Mouse (Mus musculus) left cerebral cortex, adult 11 months (tissue): Measurements from ENCODE around the gene Fabp2.

ENCODE experiments used
- DNase-seq: peaks from one replicate; pipeline ENCODE4 v3.0.0; 2022; ENCODE audit warnings: low spot score

Gene Fabp2

DNA sequence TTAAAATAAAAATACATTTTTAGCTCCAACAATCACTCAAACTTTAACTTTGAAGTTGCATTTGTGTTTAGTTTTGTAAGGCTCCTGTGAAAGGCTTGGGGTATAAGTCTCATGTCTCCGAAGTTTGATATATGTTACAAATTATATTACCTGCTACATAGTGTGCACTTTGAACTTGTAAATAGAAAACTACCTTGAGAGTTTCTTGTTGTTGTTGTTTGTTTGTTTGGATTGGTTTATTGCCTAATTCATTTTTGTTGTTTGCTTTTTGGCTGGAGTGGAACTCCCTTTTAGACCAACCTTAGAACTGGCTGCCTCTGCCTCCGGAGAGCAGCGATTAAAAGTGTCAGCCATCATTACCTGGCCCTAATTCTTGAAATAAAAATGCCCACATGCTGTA lies at the start of gene Fabp2:
Gene Fabp2, plus strand, starts transcription at position 301 of the 400 bp plus-strand sequence.
- no peak for DNase-seq

DNA sequence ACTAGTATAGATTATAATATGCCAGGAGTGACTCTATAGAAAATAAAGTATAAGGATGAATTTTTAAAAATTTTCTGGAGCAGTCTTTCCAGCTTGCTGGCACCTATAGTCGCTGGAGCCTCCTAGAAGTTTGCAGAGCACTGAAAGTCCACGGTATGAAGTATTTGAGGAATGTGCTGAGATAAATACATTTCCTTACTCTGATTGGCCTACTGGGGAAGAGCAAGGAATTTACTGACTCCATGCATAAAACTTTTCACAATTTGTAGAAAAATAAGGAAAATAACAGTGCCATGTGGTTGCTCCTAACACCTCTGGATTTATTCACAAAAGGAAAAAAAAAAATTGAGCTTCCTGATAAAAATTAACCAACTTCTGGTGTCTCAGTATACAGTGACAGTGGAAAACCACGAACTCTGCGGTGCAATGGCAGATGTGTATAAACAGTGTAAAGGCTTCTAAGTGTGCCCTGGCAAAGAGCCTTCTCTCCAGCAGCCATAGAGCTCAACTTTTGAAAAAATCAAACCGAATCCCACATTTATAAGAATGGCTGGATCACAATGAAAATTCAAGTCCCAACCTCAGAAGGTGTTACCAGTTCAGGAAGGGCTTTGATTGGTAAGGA lies 46.4 kb upstream of the Fabp2 start:
- no peak for DNase-seq

- no peak for DNase-seq
Observed at GRCm38 (mm10) chr3:122855149-122855548, 39.7 kb upstream of the Fabp2 start.

DNA sequence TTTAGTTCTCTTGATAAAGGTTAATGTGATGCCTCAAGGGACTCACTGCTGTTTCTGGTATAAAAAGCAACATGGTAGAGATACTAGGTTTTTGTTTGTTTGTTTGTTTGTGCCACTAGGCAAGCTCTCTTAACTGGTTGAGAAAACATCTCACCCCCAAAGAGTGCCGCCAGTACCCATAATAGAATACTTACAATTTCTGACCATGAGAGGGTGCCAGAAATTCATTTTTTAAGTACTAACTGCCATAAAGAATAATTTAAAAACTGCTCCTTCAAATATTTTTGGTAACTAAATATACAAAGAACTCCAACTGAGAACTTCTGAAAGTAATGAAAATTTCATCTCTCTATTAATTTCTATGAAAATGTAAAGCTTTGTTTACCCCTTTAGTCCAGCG lies 35.0 kb upstream of the Fabp2 start:
- no peak for DNase-seq

DNA sequence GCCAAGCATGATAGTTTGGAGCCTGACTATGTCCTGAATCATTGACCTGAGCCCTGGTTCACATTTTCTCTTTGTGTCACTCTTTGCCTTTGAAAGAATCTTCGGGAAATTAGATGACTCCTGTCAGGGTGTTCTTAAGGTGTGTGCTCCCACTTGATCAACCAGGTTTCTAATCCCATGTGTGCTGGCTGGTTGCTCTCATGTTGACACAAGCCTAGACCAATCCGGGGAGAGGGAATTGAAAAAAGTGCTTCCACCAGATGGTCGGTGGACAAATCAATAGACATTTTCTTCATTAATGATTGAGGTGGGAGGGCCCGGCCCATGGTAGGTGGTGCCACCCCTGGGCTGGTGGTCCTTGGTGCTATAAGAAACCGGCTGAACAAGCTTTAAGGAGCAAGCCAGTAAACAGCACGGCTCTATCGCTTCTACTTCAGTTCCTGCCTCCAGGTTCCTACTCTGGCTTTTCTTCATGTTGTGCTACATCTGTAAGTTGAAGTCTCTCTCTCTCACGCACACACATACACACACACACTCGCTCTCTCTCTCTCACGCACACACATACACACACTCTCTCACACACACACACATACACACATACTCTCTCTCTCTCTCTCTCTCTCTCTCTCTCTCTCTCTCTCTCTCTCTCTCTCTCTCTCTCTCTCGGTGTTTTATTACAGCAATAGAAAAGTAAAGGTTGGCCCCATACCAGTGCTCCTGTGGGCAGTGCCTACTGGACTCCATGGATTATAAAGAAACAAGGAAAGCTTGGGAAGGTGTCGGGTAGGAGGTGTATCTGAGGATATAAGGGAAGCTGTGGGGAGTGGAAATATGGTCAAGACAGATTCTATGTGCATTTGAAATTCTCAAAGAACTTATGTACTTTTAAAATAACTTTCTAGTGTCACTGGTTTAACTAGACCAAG lies 34.0 kb upstream of the Fabp2 start:
- DNase-seq, result no peak

- DNase-seq, result no peak
Observed at GRCm38 (mm10) chr3:122865092-122865491, 29.8 kb upstream of the Fabp2 start.

- DNase-seq, result no peak
Observed at GRCm38 (mm10) chr3:122868270-122868669, 26.6 kb upstream of the Fabp2 start.

GRCm38 (mm10) chr3:122871596-122871995 lies 23.3 kb upstream of the Fabp2 start:
- DNase-seq, result no peak

DNA sequence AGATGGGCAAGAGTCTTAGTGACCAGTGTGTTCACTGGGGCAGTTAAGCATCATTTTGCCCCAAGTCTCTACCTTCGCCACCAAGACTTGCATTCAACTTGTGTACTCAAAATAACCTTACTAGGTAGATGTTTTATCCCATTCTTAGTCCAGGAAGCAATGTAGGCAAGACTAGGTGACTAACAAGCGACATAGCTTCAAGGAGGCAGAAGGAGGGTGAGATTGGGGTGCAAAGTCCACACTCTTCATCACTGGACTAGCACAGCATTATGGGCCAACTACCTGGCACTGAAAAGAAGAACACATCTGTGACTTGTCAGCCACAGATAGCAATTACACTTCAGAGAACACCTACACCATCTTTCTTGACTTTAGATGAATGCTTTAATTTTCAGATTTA lies 18.0 kb upstream of the Fabp2 start:
- DNase-seq, result no peak

DNA sequence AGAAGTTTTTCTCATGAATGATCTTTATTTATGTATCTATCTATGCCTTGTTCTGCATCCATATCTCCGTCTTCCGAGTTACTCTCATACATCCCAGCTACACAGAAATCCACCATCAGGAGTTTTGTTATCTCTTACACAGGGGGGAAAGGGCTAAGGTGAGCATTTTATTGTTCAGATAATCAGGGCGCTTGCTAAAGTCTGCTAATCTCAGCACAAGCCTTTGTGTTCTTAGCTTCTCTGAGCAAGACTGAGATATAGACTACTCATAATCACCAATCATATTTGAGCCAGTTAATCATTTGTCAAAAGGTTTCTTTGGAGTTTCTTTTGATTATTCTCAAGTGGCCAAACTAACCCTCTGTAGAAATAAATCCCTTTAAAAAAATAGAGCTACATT lies 17.3 kb upstream of the Fabp2 start:
- DNase-seq, result no peak

DNA sequence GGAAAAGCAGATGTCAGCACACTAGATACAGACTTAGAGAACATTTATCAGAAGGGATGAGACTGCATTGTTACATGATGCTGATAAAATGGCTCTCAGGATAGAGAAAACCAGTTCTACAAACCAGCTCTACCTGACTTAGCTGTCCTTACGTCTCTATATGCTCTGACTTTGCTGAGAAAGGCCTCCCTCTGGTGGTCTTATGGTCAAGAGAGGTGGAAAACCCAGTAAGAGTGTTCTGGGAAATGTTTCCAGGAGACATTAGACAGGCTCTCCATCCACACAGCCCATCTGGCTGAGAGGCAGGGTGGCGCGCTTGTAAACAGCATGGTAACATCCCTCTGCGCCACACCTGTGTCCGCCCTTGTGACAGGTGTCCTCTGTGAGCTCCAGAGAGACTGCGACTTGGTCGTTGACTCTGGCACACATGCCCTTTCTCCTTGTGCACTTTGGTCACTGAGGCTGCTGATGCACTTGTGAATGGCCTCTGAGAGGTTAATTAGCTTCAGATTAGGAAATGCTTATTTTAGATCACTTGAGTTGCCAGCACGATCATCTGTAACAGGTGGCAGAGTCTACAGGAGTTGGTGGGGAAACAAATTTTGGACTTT lies 16.1 kb upstream of the Fabp2 start:
- DNase-seq, result no peak

DNA sequence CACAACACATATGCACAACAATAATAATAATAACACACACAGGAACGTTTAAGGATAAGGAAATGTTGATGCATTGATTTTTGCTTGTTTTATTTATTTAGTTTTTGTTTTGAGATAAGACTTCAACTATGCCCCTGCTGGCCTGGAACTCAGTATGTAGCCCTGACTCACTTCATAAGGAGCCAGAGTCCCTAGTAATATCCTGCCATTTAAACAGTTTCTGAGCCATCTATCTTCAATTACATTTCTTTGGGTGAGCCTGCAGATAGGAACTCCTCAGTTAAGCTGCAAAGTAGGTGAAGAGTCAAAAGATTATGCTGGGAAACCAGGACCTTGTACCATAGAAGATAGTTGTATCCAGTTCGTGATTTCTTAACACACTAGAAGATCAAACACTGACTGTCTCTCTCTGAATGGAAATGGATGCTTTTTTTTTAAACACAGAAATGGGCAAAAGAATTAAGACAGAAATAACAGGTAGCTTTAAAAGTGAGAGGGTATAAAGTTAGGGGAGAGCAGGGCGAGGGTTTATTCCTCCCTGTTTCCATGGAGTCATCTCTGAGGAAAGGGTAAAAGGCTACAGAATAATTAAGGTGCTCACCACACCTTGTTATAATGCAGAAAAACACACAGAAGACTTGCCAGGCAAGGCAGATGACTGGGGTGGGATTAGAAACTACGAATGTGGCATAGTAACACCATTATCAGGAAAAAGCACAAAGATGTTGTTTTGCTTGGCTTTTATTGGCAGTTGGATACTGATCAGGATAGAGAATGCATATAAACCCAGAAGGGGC lies 7.2 kb upstream of the Fabp2 start:
- DNase-seq, result no peak

GRCm38 (mm10) chr3:122888371-122888819 lies 6.5 kb upstream of the Fabp2 start:
- DNase-seq, result no peak

GRCm38 (mm10) chr3:122895189-122895731 lies 388 bp downstream of the Fabp2 start:
- no peak for DNase-seq

DNA sequence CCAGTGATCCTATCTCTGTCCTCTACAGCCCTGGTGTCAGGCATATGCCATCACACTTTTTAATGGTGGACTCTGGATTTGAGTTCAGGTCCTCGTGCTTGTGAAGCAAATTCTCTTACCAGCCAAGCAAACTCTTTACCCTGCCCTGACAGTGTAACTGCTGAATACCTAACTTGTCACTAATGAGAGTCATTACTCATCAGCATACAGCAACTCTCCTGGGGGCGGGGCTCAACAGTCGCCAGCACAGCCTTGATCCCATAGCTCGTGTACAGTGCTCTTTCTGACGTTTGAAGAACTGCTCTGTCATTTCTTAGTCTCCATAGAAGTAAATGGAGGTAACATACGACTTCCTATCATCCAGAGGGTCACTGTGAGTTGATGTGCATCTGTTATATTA lies 3.4 kb downstream of the Fabp2 start:
- DNase-seq, result no peak

- DNase-seq, result no peak
Observed at GRCm38 (mm10) chr3:122903746-122904433, 9.0 kb downstream of the Fabp2 start.

- DNase-seq, result no peak
Observed at GRCm38 (mm10) chr3:122907841-122908240, 13.0 kb downstream of the Fabp2 start.

- DNase-seq, result no peak
Observed at GRCm38 (mm10) chr3:122915493-122915892, 20.6 kb downstream of the Fabp2 start.

GRCm38 (mm10) chr3:122916191-122916680 lies 21.4 kb downstream of the Fabp2 start:
- DNase-seq, result no peak

GRCm38 (mm10) chr3:122918672-122919071 lies 23.8 kb downstream of the Fabp2 start:
- no peak for DNase-seq

GRCm38 (mm10) chr3:122919260-122919659 lies 24.4 kb downstream of the Fabp2 start, which contains the start of gene Gm10959:
Gm10959 (minus strand) TSS chr3:122919360.
- DNase-seq, result no peak
